In genomic region chr2:33628791-33629190, GRCm38 (mm10) we compare ENCODE assay signal across 22 mouse cellular contexts. TPM values are rescaled to one million over a fixed set of nuclear protein-coding genes. Genes with fewer than 3 reads are reported as not detected.
DNase-seq lines count a peak whose midpoint lies in the region; ATAC-seq and TF ChIP-seq lines count a peak whose summit lies in the region.
"Had no signal": no experiment of that assay in that cellular context is flagged by ENCODE, and none has a peak within 500 bp of the region (broad histone marks: within the 10 kb centered on the region; RNA-seq: fewer than 3 reads in every experiment).

No protein-coding gene starts in this region.

- ATAC-seq in hindbrain, embryonic 13.5 days (ENCODE audit: low FRiP score): no peak
- ATAC-seq in hindbrain, postnatal 0 days: no peak
- ATAC-seq in midbrain, embryonic 11.5 days (ENCODE audit: low FRiP score): no peak
- ATAC-seq in midbrain, postnatal 0 days (ENCODE audit: low FRiP score): no peak
- no peak for ATAC-seq in hindbrain, embryonic 16.5 days
- ATAC-seq in neural tube, embryonic 14.5 days (ENCODE audit: low read depth): no peak
- ATAC-seq: intestine, embryonic 15.5 days had no signal

- peak overlapping the region; percentile 16; the same call in 1 of the 2 replicates for H3K4me2 ChIP-seq in hindbrain, embryonic 13.5 days
- H3K4me2 ChIP-seq in hindbrain, postnatal 0 days (ENCODE audit: low read depth, low read length): no peak overlapping the region
- H3K4me2 ChIP-seq in midbrain, embryonic 11.5 days: no peak overlapping the region
- H3K4me2 ChIP-seq in midbrain, postnatal 0 days (ENCODE audit: low read depth, low read length, poor library complexity, severe bottlenecking): no peak overlapping the region
- H3K4me2 ChIP-seq in hindbrain, embryonic 16.5 days (ENCODE audit: low read length): peak overlapping the region; percentile 16; the same call in 1 of the 2 replicates
- H3K4me2 ChIP-seq in neural tube, embryonic 14.5 days (ENCODE audit: low read depth, low read length): peak overlapping the region; percentile 55; the same call in 1 of the 2 replicates
- H3K4me2 ChIP-seq: embryonic facial prominence, embryonic 12.5 days; intestine, embryonic 15.5 days; limb, embryonic 15.5 days had no signal

- no peaks in the 10 kb centered on the region for H3K9me3 ChIP-seq in hindbrain, embryonic 13.5 days
- no peaks in the 10 kb centered on the region for H3K9me3 ChIP-seq in hindbrain, postnatal 0 days (ENCODE audit: low read length)
- no peaks in the 10 kb centered on the region for H3K9me3 ChIP-seq in midbrain, embryonic 11.5 days (ENCODE audit: control insufficient read depth, low read length)
- H3K9me3 ChIP-seq in midbrain, postnatal 0 days (ENCODE audit: low read length): no peaks in the 10 kb centered on the region
- no peaks in the 10 kb centered on the region for H3K9me3 ChIP-seq in hindbrain, embryonic 16.5 days (ENCODE audit: control insufficient read depth, low read length)
- H3K9me3 ChIP-seq in neural tube, embryonic 14.5 days (ENCODE audit: control insufficient read depth, low read length): no peaks in the 10 kb centered on the region
- H3K9me3 ChIP-seq: embryonic facial prominence, embryonic 12.5 days; heart, embryonic 10.5 days; intestine, embryonic 15.5 days; limb, embryonic 15.5 days; megakaryocyte, embryonic 14.5 days had no signal

- 1% methylated on average over 16 of the region's 16 CpGs for WGBS in hindbrain, embryonic 13.5 days
- WGBS in hindbrain, postnatal 0 days: 7% methylated on average over 16 of the region's 16 CpGs
- 0% methylated on average over 16 of the region's 16 CpGs for WGBS in midbrain, embryonic 11.5 days
- WGBS in midbrain, postnatal 0 days: 2% methylated on average over 16 of the region's 16 CpGs
- WGBS in hindbrain, embryonic 16.5 days: 4% methylated on average over 16 of the region's 16 CpGs
- WGBS in neural tube, embryonic 14.5 days: 2% methylated on average over 16 of the region's 16 CpGs

- no peak for TF ChIP-seq CTCF in hindbrain, postnatal 0 days (IDR thresholded peaks at IDR 0.05; ENCODE audit: low read depth)
- TF ChIP-seq CTCF in midbrain, postnatal 0 days (IDR thresholded peaks at IDR 0.05): no peak

- no peaks in the 10 kb centered on the region for H3K36me3 ChIP-seq in hindbrain, embryonic 13.5 days
- H3K36me3 ChIP-seq in hindbrain, postnatal 0 days (ENCODE audit: insufficient read depth, low read length): no peaks in the 10 kb centered on the region
- no peaks in the 10 kb centered on the region for H3K36me3 ChIP-seq in midbrain, embryonic 11.5 days (ENCODE audit: control insufficient read depth, insufficient read depth, low read length)
- H3K36me3 ChIP-seq in midbrain, postnatal 0 days (ENCODE audit: insufficient read depth, low read length): no peaks in the 10 kb centered on the region
- no peaks in the 10 kb centered on the region for H3K36me3 ChIP-seq in hindbrain, embryonic 16.5 days (ENCODE audit: control insufficient read depth, insufficient read depth, low read length)
- H3K36me3 ChIP-seq in neural tube, embryonic 14.5 days (ENCODE audit: control insufficient read depth, insufficient read depth, low read length): no peaks in the 10 kb centered on the region
- H3K36me3 ChIP-seq: embryonic facial prominence, embryonic 12.5 days; heart, embryonic 10.5 days; intestine, embryonic 15.5 days; limb, embryonic 15.5 days had no signal

- H3K4me1 ChIP-seq in hindbrain, embryonic 13.5 days (replicated peaks): peaks cover 88% of the 10 kb centered on the region
- H3K4me1 ChIP-seq in hindbrain, postnatal 0 days (ENCODE audit: insufficient read depth, low read length): no peaks in the 10 kb centered on the region
- peaks cover 45% of the 10 kb centered on the region for H3K4me1 ChIP-seq in midbrain, embryonic 11.5 days (ENCODE audit: control insufficient read depth, insufficient read depth, low read length)
- H3K4me1 ChIP-seq in midbrain, postnatal 0 days (ENCODE audit: insufficient read depth, low read length): no peaks in the 10 kb centered on the region
- H3K4me1 ChIP-seq in hindbrain, embryonic 16.5 days (ENCODE audit: control insufficient read depth, insufficient read depth, low read depth, low read length): peaks cover 10% of the 10 kb centered on the region
- H3K4me1 ChIP-seq in neural tube, embryonic 14.5 days (ENCODE audit: control insufficient read depth, insufficient read depth, low read length): peaks cover 26% of the 10 kb centered on the region
- H3K4me1 ChIP-seq: megakaryocyte, embryonic 14.5 days had no signal

- no peak for DNase-seq in hindbrain, postnatal 0 days (ENCODE audit: low spot score)
- DNase-seq in midbrain, embryonic 11.5 days (ENCODE audit: low spot score, missing footprints): peak; percentile 93
- DNase-seq in midbrain, postnatal 0 days (ENCODE audit: low spot score): no peak
- no peak for DNase-seq in layer of hippocampus, postnatal 36 days
- no peak for DNase-seq in frontal cortex, postnatal 25 days (ENCODE audit: low spot score in 2 of 2)
- DNase-seq: adrenal gland, adult 8-10 months; cerebellum, postnatal 14 days; gastrocnemius, postnatal 36 days; heart, postnatal 10 days; lung, postnatal 14 days; thymus, adult 2 months had no signal

- no peak overlapping the region for H3K27ac ChIP-seq in hindbrain, embryonic 13.5 days
- no peak overlapping the region for H3K27ac ChIP-seq in hindbrain, postnatal 0 days
- no peak overlapping the region for H3K27ac ChIP-seq in midbrain, embryonic 11.5 days (ENCODE audit: low read depth, low read length)
- H3K27ac ChIP-seq in midbrain, postnatal 0 days (ENCODE audit: low read depth, low read length): no peak overlapping the region
- no peak overlapping the region for H3K27ac ChIP-seq in hindbrain, embryonic 16.5 days (ENCODE audit: low read depth, low read length)
- H3K27ac ChIP-seq in neural tube, embryonic 14.5 days (ENCODE audit: low read depth, low read length): no peak overlapping the region
- H3K27ac ChIP-seq: embryonic facial prominence, embryonic 12.5 days; heart, embryonic 10.5 days; intestine, embryonic 15.5 days; left cerebral cortex, adult 2 months; limb, embryonic 15.5 days had no signal

- no peak overlapping the region for H3K4me3 ChIP-seq in hindbrain, embryonic 13.5 days
- H3K4me3 ChIP-seq in hindbrain, postnatal 0 days (ENCODE audit: low read length): no peak overlapping the region
- H3K4me3 ChIP-seq in midbrain, embryonic 11.5 days (ENCODE audit: low read depth, low read length): no peak overlapping the region
- no peak overlapping the region for H3K4me3 ChIP-seq in midbrain, postnatal 0 days (ENCODE audit: low read depth, low read length)
- no peak overlapping the region for H3K4me3 ChIP-seq in hindbrain, embryonic 16.5 days (ENCODE audit: low read length)
- H3K4me3 ChIP-seq in neural tube, embryonic 14.5 days (ENCODE audit: low read depth, low read length): no peak overlapping the region
- H3K4me3 ChIP-seq: embryonic facial prominence, embryonic 12.5 days; heart, embryonic 10.5 days; intestine, embryonic 15.5 days; left cerebral cortex, adult 2 months; limb, embryonic 15.5 days; megakaryocyte, embryonic 14.5 days had no signal

- H3K9ac ChIP-seq in hindbrain, embryonic 13.5 days: peak overlapping the region; percentile 63; the same call in 1 of the 2 replicates
- H3K9ac ChIP-seq in hindbrain, postnatal 0 days (replicated peaks; ENCODE audit: low read length): no peak overlapping the region
- H3K9ac ChIP-seq in midbrain, embryonic 11.5 days (ENCODE audit: low read length): no peak overlapping the region
- H3K9ac ChIP-seq in midbrain, postnatal 0 days (replicated peaks; ENCODE audit: low read length, poor library complexity, severe bottlenecking): no peak overlapping the region
- H3K9ac ChIP-seq in hindbrain, embryonic 16.5 days (ENCODE audit: low read depth, low read length): no peak overlapping the region
- H3K9ac ChIP-seq in neural tube, embryonic 14.5 days (replicated peaks; ENCODE audit: low read depth, low read length): 0 out of 2 replicates have a peak overlapping the region, but pooled peaks have one; percentile 16
- H3K9ac ChIP-seq: embryonic facial prominence, embryonic 12.5 days; intestine, embryonic 15.5 days; limb, embryonic 15.5 days had no signal

- H3K27me3 ChIP-seq in hindbrain, embryonic 13.5 days: peaks cover 99% of the 10 kb centered on the region
- peaks cover 53% of the 10 kb centered on the region for H3K27me3 ChIP-seq in hindbrain, postnatal 0 days (ENCODE audit: insufficient read depth, low read length)
- peaks cover 100% of the 10 kb centered on the region for H3K27me3 ChIP-seq in midbrain, embryonic 11.5 days (ENCODE audit: control insufficient read depth, insufficient read depth, low read length)
- peaks cover 79% of the 10 kb centered on the region for H3K27me3 ChIP-seq in midbrain, postnatal 0 days (ENCODE audit: insufficient read depth, low read length)
- H3K27me3 ChIP-seq in hindbrain, embryonic 16.5 days (replicated peaks; ENCODE audit: control insufficient read depth, insufficient read depth, low read length): peaks cover 62% of the 10 kb centered on the region
- H3K27me3 ChIP-seq in neural tube, embryonic 14.5 days (ENCODE audit: control insufficient read depth, insufficient read depth, low read length): peaks cover 48% of the 10 kb centered on the region

RNA-seq across cellular contexts. Expression of gene Lmx1b, which starts 11.5 kb away (rescaled TPM):
- 6.3 and 6.7 TPM in 2 replicates for polyA plus RNA-seq in hindbrain, embryonic 13.5 days (2015; fragmentation: Nextera tagmentation; extraction: Ambion mirVana)
- total RNA-seq in hindbrain, postnatal 0 days (2014; rRNA removed): 17.3 and 21.1 TPM in 2 replicates
- 2.1 and 2.2 TPM in 2 replicates for polyA plus RNA-seq in hindbrain, postnatal 0 days (2015; fragmentation: Nextera tagmentation; extraction: Ambion mirVana)
- polyA plus RNA-seq in midbrain, embryonic 11.5 days (2014; fragmentation: Nextera tagmentation; extraction: Ambion mirVana): 2.0 and 2.2 TPM in 2 replicates
- total RNA-seq in midbrain, postnatal 0 days (2014; rRNA removed): 7.0 and 8.4 TPM in 2 replicates
- 0.65 and 0.83 TPM in 2 replicates for polyA plus RNA-seq in midbrain, postnatal 0 days (2015; fragmentation: Nextera tagmentation; extraction: Ambion mirVana)
- polyA plus RNA-seq in hindbrain, embryonic 16.5 days (2015; fragmentation: Nextera tagmentation; extraction: Ambion mirVana): 3.3 and 3.5 TPM in 2 replicates
- polyA plus RNA-seq in neural tube, embryonic 14.5 days (2014; fragmentation: Nextera tagmentation; extraction: Ambion mirVana): 13.1 and 16.3 TPM in 2 replicates
- under 1 TPM; 0.07 to 0.18 TPM for total RNA-seq in layer of hippocampus, postnatal 36 days (2021)
- total RNA-seq: heart, postnatal 10 days had no signal
- polyA plus RNA-seq: liver, embryonic 16.5 days; stomach, embryonic 14.5 days had no signal

Comparison
In these comparisons a context has a peak if more than half of its experiments do, and no peak if none do; other contexts are left out.
1. H3K4me2 ChIP-seq: peak in hindbrain, embryonic 13.5 days (single experiment), hindbrain, embryonic 16.5 days (single experiment) and neural tube, embryonic 14.5 days (single experiment); none in hindbrain, postnatal 0 days (single experiment), midbrain, embryonic 11.5 days (single experiment) and midbrain, postnatal 0 days (single experiment).
2. H3K9ac ChIP-seq: peak in hindbrain, embryonic 13.5 days (single experiment) and neural tube, embryonic 14.5 days (single experiment); none in hindbrain, postnatal 0 days (single experiment), midbrain, embryonic 11.5 days (single experiment), midbrain, postnatal 0 days (single experiment) and hindbrain, embryonic 16.5 days (single experiment).